In genomic region chr3:22947181-22947580, GRCm38 (mm10) we compare ENCODE assay signal across 10 mouse cellular contexts.
"Had no signal": no experiment of that assay in that cellular context is flagged by ENCODE, and none has a peak within 500 bp of the region (broad histone marks: within the 10 kb centered on the region; RNA-seq: fewer than 3 reads in every experiment).

No protein-coding gene starts in this region.

- DNase-seq: liver; liver, embryonic 13.5 days; liver, postnatal 0 days; lung, adult 18-20 months; lung, adult 2 months; lung, postnatal 10 days; lung, postnatal 14 days; lung, postnatal 36 days; lung, postnatal 4 days; midbrain, embryonic 14.5 days had no signal
